Mouse (Mus musculus) large intestine, adult 2 months (tissue): Measurements from ENCODE around the gene Mast2. TPM values are rescaled to one million over a fixed set of nuclear protein-coding genes. Genes with fewer than 3 reads are reported as not detected.

Experiments
- DNase-seq: peaks from one replicate; pipeline ENCODE4 v3.0.0-alpha.2; 2012; ENCODE audit warnings: low read depth, low spot score
- WGBS: fragments of 180-500 bp; shearing (Covaris S2); methylation state at CpG from one replicate; pipeline ENCODE4 v1.1.7; 2018; 5-methylcytosine and 5-hydroxymethylcytosine counted together
- polyA plus RNA-seq: library from polyadenylated mRNA; depleted of rRNA; stranded (reverse); fragments of >200 nt; gene quantifications from 2 replicates; pipeline ENCODE4 v1.2.3, GENCODE M21; 2012; rRNA removed

Mast2 gene
- 65.4 and 117 TPM in 2 replicates for polyA plus RNA-seq

DNA sequence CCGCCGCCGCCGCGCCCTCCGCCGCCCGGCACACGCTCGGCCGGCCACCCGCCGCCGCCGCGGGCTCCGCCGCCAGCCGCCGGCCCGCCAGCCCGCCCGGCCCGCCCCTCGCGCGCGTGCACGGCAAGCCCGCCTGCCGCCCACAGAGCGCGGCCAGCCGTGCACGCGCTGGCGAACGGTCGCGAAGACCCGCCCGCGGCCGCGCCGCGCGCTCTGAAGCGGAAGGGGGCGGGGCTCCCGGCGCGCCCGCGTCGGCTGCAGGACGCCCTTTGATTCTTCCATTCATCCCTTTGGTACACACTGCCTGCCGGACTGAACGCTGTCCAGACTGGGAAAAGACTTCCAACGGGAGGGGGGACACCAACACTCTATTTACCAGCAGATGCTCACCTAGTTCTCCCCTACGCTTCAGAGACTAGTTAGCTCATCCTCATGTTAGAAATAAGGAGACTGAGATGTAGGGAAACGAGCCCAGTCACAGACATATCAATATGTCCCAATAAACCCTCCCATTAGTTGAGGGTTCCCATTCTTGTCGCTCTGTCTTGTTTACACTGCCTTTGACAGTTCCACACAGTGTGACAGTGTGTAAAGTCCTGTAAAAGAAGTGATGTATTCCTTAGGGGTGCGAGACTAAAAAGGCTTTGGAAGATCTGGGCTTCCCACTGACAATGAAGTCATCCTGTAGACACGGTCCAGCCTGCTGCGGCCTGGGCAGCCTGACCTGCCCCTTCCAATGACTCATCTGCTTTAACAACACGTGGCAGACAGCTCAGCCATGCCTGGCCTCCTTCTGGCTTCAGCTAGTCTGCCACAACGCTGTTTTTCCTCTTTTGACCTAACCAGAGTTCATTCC is at the start of gene Mast2:
Gene Mast2 (minus strand): TSS at position 58 of the 856 bp plus-strand sequence.
- DNase-seq: peak; percentile 56

DNA sequence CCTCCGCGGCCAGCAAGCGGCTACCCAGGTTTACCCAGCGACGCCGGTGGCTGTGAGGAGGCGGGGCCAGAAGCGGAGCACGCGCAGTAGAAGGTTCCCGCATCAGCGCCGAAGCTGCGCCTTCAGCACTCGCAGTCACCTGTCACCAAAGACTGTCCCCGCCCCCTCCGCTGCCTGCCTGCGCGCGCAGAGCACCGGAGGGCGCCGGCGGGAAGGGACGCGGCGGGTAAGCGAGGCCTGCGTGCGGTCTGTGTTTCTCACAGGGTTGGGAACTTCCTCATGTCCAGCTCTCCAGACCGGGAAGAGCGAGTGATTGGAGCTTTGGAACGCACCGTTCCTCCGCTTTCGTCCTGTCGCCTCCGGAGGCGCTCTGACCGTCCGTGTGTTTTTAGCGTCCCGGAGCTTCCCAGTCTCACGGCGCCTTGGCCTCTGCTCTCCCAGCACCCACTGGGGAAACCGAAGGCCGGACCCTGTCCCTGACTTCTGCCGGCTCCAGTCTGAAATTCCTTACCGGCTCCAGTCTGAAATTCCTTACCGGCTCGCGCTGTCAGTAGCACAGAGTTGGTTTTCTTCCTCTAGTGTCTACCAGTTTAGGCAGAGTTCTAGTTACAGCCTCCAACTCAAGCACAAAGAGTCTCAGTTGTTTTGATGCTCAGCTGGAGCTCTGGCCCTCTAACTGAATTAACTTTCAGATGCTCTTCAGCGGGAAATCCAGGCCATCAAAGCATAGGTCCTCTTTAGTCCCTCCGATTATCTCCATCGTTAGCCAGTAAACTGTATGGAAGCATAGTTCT is 43.6 kb upstream of the Mast2 start, which contains the start of gene Ipp:
Gene Ipp (plus strand): TSS at position 125 of the 794 bp plus-strand sequence.
- under 1% methylated on average over 55 of the region's 55 CpGs for WGBS
- peak; percentile 69 for DNase-seq

More for the DNA sequence above, at the start of gene Mast2:
- WGBS: under 1% methylated on average over 40 of the region's 68 CpGs

DNA sequence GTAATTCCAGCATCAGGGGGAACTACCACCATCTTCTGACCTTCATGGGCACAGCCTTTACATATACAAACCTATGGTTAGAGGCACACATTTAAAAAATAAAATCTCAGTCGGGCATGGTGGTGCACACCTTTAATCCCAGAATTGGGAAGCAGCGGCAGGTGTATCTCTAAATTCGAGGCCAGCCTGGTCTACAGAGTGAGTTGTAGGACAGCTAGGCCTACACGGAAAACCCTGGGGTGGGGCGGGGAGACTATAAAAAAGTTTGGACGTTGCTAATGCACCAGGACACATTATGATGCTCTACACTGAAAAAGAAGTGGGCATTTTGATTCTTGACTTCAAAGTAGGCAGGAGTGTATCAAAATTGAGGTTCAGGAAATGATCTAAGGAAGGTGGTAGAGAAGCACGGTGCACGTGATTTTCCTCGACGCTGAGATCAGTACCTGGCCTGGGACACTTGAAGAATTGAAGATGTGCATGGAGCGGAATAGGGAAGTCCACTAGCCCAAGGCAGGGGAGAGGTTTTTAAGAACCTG is 43.0 kb upstream of the Mast2 start:
- no peak for DNase-seq

DNA sequence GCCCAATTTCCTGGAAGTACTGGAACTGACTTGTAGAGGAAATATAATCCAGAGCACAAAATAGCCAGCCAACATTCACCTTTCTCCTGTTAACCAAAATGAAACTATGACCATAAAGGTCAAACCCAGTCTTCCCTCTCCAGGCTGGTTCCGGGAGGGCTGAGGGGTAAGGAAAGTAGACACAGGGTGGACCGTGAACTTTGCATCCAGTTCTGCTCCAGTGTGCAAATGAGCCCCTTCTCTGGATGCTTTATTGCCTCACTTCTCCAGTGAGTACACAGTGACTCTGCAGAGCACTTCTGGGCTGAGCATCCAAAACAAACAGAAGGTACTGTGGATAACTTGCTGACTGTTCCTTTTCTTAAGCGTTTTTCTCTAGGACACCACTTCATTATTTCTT is 36.0 kb upstream of the Mast2 start:
- DNase-seq: no peak

More for the DNA sequence above, 43.0 kb upstream of the Mast2 start:
- WGBS: 13% methylated on average over 11 of the region's 11 CpGs

DNA sequence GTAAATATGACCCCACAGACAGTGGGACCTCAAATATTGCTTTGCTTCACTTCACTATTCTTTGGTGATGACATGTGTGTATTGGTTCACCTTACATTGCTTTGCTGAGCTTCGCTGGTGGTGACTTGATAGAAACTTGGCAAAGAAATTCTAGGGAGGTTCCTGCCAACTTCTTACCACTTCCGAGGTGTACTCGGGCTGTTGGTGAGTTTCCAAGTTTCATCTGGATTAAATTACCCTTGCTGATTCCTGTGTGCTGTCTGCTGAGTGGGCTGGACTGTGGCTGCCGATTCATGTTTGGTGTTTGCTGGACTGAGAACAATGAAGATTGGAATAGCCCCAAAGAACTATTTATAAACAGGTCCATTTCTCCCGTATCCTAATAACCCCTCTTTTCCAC is 29.7 kb upstream of the Mast2 start:
- no peak for DNase-seq
- WGBS: 51% methylated on average over 5 of the region's 5 CpGs

More for the DNA sequence above, 36.0 kb upstream of the Mast2 start:
- 23% methylated on average over 3 of the region's 3 CpGs for WGBS

DNA sequence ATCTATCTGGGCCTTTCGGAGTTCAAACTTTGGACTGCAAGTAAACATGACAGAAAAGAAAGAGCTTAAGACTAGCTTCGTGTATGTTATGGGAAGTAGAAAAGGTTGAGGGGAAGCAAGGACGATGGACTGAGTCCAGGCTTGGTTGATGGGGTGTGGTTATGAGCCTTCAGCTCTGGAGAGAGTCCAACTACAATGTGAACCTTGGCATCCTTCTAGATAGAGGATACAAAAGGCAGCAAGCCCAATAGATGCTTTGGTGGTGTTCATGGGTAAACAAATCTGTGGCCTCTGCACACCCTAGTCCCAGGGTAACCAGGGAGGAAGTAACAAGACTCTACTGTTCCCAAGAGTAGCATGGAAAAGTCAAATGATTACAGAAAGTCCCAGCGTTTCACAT is 28.5 kb upstream of the Mast2 start:
- DNase-seq: peak; percentile 80
- WGBS: 12% methylated on average over 4 of the region's 4 CpGs

DNA sequence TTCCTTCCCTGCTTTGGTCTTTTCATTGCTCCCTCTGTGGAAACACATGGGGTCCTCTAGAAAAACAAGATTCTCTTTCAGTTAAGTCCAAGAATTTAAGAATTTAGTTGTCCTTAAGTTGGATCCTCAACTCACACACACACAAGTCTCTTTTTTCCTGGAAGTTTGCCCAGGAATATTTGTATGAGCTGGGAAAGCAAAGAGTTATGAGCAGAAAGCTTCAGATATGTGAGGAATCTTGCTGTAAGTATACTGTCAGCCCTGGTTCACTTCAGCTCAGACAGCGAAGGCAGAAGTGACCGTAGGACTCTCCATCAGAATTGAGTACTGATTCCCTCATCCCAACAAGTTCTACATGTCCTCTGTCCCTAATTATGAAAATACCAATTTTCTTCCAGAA is 27.9 kb upstream of the Mast2 start:
- 29% methylated on average over 2 of the region's 2 CpGs for WGBS
- DNase-seq: no peak

DNA sequence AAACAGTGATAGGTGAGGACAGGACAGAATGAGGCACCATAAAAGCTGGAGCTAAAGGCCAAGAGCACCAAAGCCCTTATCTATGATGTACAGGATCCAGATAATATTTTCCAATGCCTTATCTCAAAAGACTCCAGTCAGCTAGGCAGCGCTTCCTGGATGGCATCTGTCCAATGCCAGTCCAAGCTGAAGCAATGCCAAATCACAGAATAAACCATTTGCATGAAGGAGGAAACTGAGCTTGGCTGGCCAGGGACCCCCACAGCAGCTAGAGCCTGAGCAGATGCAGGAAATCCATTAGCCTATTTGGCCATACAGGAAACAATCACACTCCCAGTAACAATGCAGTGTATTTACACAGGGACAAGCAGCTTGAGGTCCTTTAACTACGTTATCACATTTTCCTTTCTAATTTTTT is 27.1 kb upstream of the Mast2 start:
- 17% methylated on average over 2 of the region's 2 CpGs for WGBS
- DNase-seq: no peak

DNA sequence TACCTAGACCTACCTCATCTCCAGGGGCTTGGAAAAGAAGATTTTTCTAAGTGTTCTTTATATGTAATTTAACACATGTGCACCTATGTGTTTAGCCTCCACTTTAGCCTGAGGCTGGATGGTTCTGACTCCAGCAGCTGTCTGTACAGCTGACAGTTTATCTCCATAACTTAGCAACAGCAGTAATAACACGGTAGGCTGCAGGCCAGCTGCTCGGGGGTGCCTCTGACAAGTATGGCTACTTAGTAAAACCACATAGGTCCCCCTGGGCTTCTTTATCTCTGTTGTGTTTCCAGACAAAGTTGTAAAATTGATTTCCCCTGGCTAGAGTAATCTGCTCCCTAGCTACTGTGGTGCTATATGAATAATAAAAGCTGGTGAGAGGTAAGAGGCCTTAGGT is 19.5 kb upstream of the Mast2 start:
- WGBS: 7% methylated on average over 2 of the region's 2 CpGs
- DNase-seq: no peak

DNA sequence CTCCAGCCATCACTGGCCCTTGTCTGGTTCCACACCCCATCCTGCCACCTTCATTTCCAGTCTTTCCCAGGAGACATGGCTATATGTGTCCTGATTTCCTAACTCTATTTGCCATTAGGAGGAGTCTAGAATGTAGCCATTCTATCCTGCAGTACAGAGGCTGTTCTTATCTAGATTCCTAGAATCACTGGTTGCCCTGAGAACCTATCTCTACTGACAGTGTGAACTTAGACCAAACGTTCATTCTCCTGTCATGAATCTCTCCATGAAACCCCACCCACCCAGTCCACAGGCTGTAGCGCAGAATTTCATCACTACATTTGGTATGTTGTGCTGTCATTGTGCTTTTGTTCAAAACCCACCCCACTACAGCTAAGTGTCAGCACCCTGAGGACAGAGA is 17.3 kb upstream of the Mast2 start:
- 64% methylated on average over 2 of the region's 2 CpGs for WGBS
- DNase-seq: no peak

DNA sequence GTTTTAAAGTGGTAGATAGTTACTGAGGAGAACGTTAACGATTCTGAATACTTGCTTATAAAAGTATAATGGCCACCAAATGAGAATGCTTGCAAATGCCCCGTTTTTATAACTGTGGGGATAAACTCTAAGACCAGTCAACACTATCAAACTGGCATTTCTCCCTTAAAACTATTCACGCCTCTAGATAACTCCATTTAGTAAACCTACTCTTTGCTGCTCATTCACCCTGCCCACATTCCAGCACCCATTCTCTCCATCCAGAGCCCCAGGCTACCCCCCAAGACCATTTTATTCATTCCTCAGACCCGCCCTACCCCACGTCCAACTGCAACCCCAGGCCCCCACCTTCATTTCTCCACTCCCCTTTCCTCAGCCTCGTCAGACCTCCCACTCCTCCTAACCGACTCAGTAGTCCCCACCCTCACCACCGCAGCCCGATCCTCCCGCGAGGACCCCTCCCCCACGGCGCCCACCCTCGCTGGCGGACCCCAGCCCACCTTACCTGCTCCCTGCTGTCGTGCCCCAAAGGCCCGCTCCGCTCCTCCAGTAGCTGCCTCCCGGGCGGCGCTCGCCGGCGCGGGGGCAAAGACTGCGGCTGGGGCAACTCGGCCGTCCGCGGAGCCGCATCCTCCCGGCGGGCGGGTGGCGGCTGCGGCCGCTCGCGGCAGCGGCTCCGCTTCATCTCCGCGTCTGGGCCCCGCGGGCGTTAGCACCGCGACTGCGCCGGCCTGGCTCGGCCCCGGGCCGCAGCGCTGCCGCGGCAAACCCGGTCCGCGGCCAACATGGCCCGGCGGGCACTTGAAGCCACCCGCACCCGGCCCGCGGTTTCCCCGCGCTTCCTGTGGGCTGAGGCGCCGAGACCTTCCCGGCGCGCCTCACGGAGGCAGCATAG is 505 bp downstream of the Mast2 start:
- under 1% methylated on average over 74 of the region's 74 CpGs for WGBS

DNA sequence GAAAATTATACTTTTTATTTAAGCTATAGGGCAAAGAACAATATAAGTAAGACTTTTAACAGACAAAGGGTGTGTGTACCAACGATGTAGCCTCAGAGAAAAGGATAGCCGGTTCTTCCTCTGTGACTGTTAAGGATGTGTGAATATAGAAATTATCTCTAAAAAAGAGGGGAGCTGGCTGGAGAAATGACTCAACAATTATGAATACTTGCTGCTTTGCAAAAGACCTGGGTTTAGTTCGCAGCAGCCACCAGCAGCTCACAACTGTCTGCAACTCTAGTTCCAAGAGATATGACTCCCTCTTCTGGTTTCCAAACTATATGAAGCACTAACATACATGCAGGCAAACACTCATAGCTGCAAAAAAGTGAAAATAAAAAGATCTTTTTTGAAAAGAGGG is 2.0 kb downstream of the Mast2 start:
- DNase-seq: no peak
- WGBS: 95% methylated on average over 3 of the region's 3 CpGs

More for the DNA sequence above, 505 bp downstream of the Mast2 start:
- DNase-seq: no peak

DNA sequence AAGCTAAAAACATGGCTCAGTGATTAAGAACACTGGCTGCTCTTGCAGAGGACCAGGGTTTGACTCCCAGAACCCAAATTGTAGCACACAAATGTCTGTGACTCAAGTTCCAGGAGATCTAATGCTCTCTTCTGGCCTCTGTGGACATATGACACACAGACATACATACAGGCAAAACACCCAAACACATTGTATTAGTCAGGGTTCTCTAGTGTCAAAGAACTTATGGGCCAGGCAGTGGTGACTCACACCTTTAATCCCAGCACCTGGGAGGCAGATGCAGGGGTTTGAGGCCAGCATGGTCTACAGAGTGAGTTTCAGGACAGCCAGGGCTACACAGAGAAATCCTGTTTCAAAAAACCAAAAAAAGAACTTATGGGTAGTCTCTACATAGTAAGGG is 12.4 kb downstream of the Mast2 start:
- DNase-seq: no peak

DNA sequence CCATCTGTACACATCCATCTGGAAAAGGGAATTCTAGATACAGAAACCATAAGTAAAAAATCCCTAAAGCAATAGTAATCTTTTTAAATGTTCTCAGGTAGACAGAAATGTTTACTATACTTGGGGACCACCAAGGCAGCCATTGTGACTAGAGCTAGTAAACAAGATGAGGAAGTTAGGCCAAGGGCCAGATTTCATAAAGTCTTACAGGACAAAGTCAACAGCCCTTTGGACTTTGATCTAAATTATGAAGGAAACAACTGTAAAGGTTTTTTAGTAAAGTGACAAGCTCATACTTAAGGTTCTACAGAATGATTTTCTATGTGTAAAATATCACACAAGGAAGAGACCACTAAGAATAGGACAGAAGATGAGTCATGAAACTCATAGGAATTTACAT is 14.0 kb downstream of the Mast2 start:
- DNase-seq: peak; percentile 70

DNA sequence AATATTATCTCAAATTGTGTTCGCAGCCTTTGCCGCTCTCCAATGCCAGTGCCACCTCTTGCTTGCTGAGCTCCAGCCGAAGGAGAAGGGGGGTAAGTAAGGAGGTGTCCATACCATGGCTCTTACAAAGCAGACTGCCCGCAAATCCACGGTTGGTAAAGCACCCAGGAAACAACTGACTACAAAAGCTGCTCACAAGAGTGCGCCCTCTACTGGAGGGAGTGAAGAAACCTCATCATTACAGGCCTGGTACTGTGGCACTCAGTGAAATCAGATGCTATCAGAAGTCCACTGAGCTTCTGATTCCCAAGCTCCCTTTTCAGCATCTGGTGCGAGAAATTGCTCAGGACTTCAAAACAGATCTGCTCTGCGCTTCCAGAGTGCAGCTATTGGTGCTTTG is 15.3 kb downstream of the Mast2 start:
- DNase-seq: peak; percentile 64
- 61% methylated on average over 8 of the region's 8 CpGs for WGBS

DNA sequence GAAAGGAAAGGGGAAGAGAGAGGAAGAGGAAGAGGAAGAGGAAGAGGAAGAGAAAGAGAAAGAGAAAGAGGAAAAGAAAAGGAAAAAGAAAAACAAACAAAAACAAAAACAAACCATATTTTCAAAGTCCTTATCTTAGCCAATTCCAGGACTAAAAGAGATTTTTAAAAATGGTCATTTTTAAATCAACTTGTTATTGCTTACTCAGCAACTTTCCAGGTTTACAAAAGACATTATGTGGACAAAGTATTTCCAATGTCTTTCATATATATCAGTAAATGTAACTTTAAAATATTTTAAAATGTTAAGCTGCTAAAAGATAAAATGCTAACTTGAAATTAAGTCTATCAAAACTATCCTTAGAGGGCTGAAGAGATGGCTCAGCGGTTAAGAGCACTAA is 24.6 kb downstream of the Mast2 start:
- WGBS: 98% methylated on average over 1 of the region's 1 CpGs
- no peak for DNase-seq

DNA sequence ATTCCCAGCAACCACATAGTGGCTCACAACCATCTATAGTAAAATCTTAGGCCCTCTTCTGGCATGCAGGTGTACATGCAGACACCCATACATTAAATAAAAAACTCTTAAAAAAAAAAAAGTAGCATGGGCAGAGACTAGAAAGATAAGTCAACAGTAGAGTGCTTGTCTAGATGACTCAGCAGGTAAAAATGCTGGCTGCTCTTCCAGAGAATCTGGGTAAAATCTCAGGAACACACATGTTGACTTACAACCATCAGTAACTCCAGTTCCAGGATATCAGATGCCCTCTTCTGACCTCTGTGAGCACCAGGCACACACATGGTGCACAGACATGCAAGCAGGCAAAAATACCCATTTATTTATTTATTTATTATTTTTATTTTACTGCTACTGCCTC is 25.4 kb downstream of the Mast2 start:
- no peak for DNase-seq

DNA sequence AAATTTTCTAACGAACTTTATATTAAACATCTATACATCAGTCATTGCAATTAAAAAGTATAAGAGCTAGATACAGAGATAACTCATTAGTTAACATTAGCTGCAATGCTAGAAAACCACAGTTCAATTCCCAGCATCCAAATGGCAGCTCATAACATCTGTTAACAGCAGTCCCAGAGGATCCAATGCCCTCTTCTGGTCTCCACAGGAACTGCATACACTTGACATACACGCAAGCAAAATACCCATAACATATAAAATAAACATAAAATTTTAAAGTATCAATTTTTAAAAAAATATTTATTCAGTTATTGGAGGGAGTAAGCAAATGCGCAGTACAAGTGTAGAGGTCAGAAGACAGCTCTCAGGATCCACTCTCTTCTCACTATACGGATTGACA is 28.4 kb downstream of the Mast2 start:
- WGBS: 97% methylated on average over 4 of the region's 4 CpGs
- DNase-seq: no peak

DNA sequence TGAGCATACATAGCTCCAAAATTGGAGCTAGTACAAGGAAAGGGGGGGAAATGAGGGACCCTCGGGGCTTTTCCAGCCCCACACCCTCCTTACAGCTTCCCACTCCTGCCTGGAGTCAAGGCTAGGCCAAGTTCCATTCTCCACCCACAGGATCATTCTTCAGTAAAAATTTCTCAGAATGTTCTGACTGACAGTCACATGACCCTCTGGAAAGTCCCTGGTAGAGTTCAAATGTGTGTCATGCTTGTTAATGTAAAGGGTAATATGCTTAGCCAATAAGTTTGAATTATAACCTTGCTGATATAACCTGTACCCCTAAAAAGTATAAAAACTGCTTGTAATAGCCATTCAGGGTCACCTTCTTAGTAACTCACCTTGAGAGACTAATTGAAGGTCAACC is 41.8 kb downstream of the Mast2 start:
- WGBS: 35% methylated on average over 1 of the region's 1 CpGs
- no peak for DNase-seq

DNA sequence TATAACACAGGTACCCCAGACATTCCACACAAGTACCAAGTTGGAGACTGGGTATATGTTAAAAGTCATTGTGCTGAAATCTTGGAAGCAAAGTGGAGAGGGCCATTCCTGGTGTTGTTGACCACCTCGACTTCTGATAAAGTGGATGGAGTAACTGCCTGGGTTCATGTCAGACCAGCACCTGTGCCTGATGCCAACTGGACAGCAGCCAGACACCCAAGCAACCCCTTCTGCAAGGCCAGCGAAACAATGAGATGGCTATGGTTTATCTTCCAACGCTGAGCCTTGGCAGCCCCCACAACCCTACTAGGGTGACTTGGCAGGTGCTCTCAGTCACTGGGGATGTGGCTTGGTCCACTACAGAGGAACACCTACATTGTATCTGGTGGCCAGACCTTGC is 42.8 kb downstream of the Mast2 start:
- no peak for DNase-seq

More for the DNA sequence above, 42.8 kb downstream of the Mast2 start:
- 80% methylated on average over 3 of the region's 3 CpGs for WGBS
